Mouse (Mus musculus) neutrophil, adult 83 days (primary cell): ENCODE data around the gene Rmnd5a. TPM values are rescaled to one million over a fixed set of nuclear protein-coding genes. Genes with fewer than 3 reads are reported as not detected.

Source experiments
- total RNA-seq, 2 experiments: library from RNA; stranded (reverse); gene quantifications; one replicate each; pipeline ENCODE4 v1.2.4; 2023

The Rmnd5a gene
- 10 to 100 TPM; 40.7 to 43.2 TPM for total RNA-seq

DNA sequence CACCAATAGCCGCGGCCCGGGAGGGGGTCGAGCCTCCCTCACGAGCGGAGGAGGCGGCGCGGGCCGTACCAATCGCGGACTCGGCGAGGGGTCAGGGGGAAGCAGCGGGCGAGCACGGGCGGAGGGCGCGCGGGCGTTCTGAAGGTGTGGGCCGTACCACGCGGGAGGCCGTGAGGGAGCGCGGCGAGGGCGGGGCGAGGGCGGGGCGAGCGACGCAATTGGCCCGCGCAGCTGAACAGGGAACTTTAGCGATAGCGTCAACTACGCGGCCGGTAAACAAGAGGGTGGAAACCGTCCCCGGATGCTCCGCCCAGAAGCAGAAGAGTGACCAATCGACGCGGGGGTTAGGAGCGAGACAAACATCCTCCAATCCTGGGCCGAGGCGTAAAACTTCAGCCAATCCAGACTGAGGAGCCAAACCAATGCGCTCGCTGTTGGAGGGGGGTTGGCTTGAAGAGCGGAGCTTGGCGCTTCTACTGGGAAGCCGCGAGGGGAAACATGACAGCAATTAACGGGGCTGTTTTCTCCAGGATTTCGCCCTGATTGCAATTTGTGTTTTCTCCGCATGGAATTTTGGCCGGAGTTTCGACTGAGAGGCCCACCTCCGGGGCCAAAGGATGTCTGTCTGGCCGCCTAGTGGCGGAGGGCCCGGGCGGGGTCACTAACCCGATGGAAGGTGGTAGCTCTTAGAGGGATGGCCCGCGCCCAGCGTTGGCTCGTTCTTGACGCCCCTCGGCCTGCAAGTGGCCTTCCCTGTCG is at the start of gene Rmnd5a:
TSS of gene Rmnd5a (minus strand) at position 146 of the 759 bp plus-strand sequence.

GRCm38 (mm10) chr6:71373249-71373775 is 67.1 kb downstream of the Rmnd5a start, which contains the start of gene Cd8a:
Cd8a (plus strand) TSS chr6:71373427.

Other genes starting within 250 kb of the Rmnd5a start
- gene Fabp1, start 240.8 kb downstream of the Rmnd5a start, total RNA-seq, result not detected
- gene Krcc1, start 169.0 kb downstream of the Rmnd5a start, total RNA-seq, result 10 to 100 TPM; 34.5 to 36.1 TPM
- not detected for gene Smyd1, start 118.4 kb downstream of the Rmnd5a start, total RNA-seq
- gene Cd8b1, start 117.8 kb downstream of the Rmnd5a start, total RNA-seq, result not detected
- under 1 TPM in 1 of 2 experiments, not detected in 1; 0.13 TPM for gene Cd8a, start 67.2 kb downstream of the Rmnd5a start, total RNA-seq
- 10 to 100 TPM; 11.2 to 12.4 TPM for gene Rnf103, start 53.3 kb upstream of the Rmnd5a start, total RNA-seq
- gene Chmp3, start 103.2 kb upstream of the Rmnd5a start, total RNA-seq, result 10 to 100 TPM; 54.0 to 61.7 TPM
- gene Kdm3a, start 192.4 kb upstream of the Rmnd5a start, total RNA-seq, result 10 to 100 TPM; 30.5 to 30.6 TPM